Mouse (Mus musculus) heart, postnatal 0 days (tissue): Measurements from ENCODE around the gene Glis3. TPM values are rescaled to one million over a fixed set of nuclear protein-coding genes. Genes with fewer than 3 reads are reported as not detected.

Source experiments
- ATAC-seq: fragments of 200-750 bp; cut with Nextera tagmentation; 2 replicates; pipeline ENCODE4 v1.8.0; 2017; ENCODE audit warnings: low read depth, moderate number of reproducible peaks, moderate library complexity; ENCODE audit not compliant: insufficient read depth
- DNase-seq: peaks from one replicate; pipeline ENCODE4 v3.0.0-alpha.2; 2016; ENCODE audit warnings: low spot score
- H3K27ac ChIP-seq: fragments of 300-500 bp; sonication (generic); 2 replicates; pipeline ENCODE4 v1.5.1; 2014; ENCODE audit warnings: low read depth, mild to moderate bottlenecking
- H3K27me3 ChIP-seq: fragments of 300-500 bp; sonication (generic); 2 replicates; pipeline ENCODE4 v1.6.1; 2014; ENCODE audit warnings: low read length, mixed read lengths; ENCODE audit not compliant: control insufficient read depth, insufficient read depth
- H3K36me3 ChIP-seq: fragments of 300-500 bp; sonication (generic); replicated peaks from 2 replicates; pipeline ENCODE4 v1.6.1; 2014; ENCODE audit warnings: low read length, mixed read lengths; ENCODE audit not compliant: control insufficient read depth, insufficient read depth
- H3K4me1 ChIP-seq: fragments of 300-500 bp; sonication (generic); 2 replicates; pipeline ENCODE4 v1.6.1; 2014; ENCODE audit warnings: antibody characterized with exemption; ENCODE audit not compliant: control insufficient read depth, insufficient read depth
- H3K4me2 ChIP-seq: fragments of 300-500 bp; sonication (generic); 2 replicates; pipeline ENCODE4 v1.6.1; 2014; ENCODE audit warnings: low read depth, mild to moderate bottlenecking, low read length, moderate library complexity
- H3K4me3 ChIP-seq: fragments of 300-500 bp; sonication (generic); 2 replicates; pipeline ENCODE4 v1.5.1; 2014; ENCODE audit warnings: low read depth, low read length
- H3K9ac ChIP-seq: fragments of 300-500 bp; sonication (generic); replicated peaks from 2 replicates; pipeline ENCODE4 v1.6.1; 2014; ENCODE audit warnings: low read depth, low read length, mixed read lengths
- H3K9me3 ChIP-seq: fragments of 300-500 bp; sonication (generic); replicated peaks from 2 replicates; pipeline ENCODE4 v1.6.1; 2016; ENCODE audit warnings: low read length; ENCODE audit not compliant: control insufficient read depth
- CTCF ChIP-seq: IDR thresholded peaks from 2 replicates; pipeline ENCODE4 v1.5.1; 2016; ENCODE audit warnings: antibody characterized with exemption, control low read depth, low read depth
- EP300 ChIP-seq: IDR thresholded peaks from 2 replicates; pipeline ENCODE4 v1.6.1; 2016; ENCODE audit warnings: antibody characterized with exemption, low read depth
- WGBS: fragments of 180-500 bp; shearing (Covaris S2); extraction: QIAGEN DNeasy Blood & Tissue Kit; methylation state at CpG from one replicate; pipeline ENCODE4 v1.1.7; 2014; 5-methylcytosine and 5-hydroxymethylcytosine counted together
- polyA plus RNA-seq: library from polyadenylated mRNA; unstranded; fragments of >200 nt; fragmentation: Nextera tagmentation; extraction: Ambion mirVana; gene quantifications from 2 replicates; pipeline ENCODE4 v1.2.1, GENCODE M21; 2015
- total RNA-seq: library from RNA; depleted of rRNA; stranded (reverse); fragments of >200 nt; gene quantifications from 2 replicates; pipeline ENCODE4 v1.2.3, GENCODE M21; 2014; ENCODE audit warnings: low replicate concordance

Gene Glis3
- total and polyA plus RNA-seq, 2 experiments from 2014 or later: 0.34 to 10.0 TPM

GRCm38 (mm10) chr19:28529006-28529405 lies 150.9 kb downstream of the Glis3 start:
- ATAC-seq: no peak
- H3K9ac ChIP-seq: no peak overlapping the region
- H3K4me1 ChIP-seq: no peaks in the 10 kb centered on the region
- no peak for TF ChIP-seq EP300
- TF ChIP-seq CTCF: no peak
- no peaks in the 10 kb centered on the region for H3K36me3 ChIP-seq
- 84% methylated on average over 13 of the region's 13 CpGs for WGBS
- H3K27me3 ChIP-seq: no peaks in the 10 kb centered on the region
- no peak overlapping the region for H3K4me2 ChIP-seq
- DNase-seq: no peak
- no peak overlapping the region for H3K27ac ChIP-seq
- no peaks in the 10 kb centered on the region for H3K9me3 ChIP-seq
- no peak overlapping the region for H3K4me3 ChIP-seq

GRCm38 (mm10) chr19:28527446-28527845 lies 152.4 kb downstream of the Glis3 start:
- ATAC-seq: no peak
- Histone ChIP-seq H3K4me1 (no peaks in the 10 kb centered on the region), H3K4me2 (no peak overlapping the region), H3K36me3 (no peaks in the 10 kb centered on the region), H3K27ac (no peak overlapping the region), H3K9me3 (no peaks in the 10 kb centered on the region), H3K9ac (no peak overlapping the region), H3K4me3 (no peak overlapping the region), H3K27me3 (no peaks in the 10 kb centered on the region)
- no peak for DNase-seq
- WGBS: 94% methylated on average over 5 of the region's 5 CpGs
- no peak for TF ChIP-seq CTCF
- no peak for TF ChIP-seq EP300

- H3K27me3 ChIP-seq: no peaks in the 10 kb centered on the region
- no peak for TF ChIP-seq CTCF
- TF ChIP-seq EP300: no peak
- ATAC-seq (no peak), DNase-seq (no peak)
- H3K4me2 ChIP-seq: no peak overlapping the region
- H3K4me1 ChIP-seq: no peaks in the 10 kb centered on the region
- no peaks in the 10 kb centered on the region for H3K36me3 ChIP-seq
- WGBS: 89% methylated on average over 3 of the region's 3 CpGs
- no peak overlapping the region for H3K4me3 ChIP-seq
- H3K9me3 ChIP-seq: no peaks in the 10 kb centered on the region
- H3K9ac ChIP-seq: no peak overlapping the region
- no peak overlapping the region for H3K27ac ChIP-seq
These were observed 154.5 kb downstream of the Glis3 start for GRCm38 (mm10) chr19:28525331-28525730.

- DNase-seq: no peak
- Histone ChIP-seq H3K27me3 (no peaks in the 10 kb centered on the region), H3K27ac (no peak overlapping the region), H3K9me3 (no peaks in the 10 kb centered on the region), H3K4me2 (no peak overlapping the region), H3K36me3 (no peaks in the 10 kb centered on the region), H3K4me3 (no peak overlapping the region), H3K9ac (no peak overlapping the region), H3K4me1 (no peaks in the 10 kb centered on the region)
- 71% methylated on average over 3 of the region's 3 CpGs for WGBS
- ATAC-seq: no peak
- TF ChIP-seq CTCF: no peak
- no peak for TF ChIP-seq EP300
These were observed 157.6 kb downstream of the Glis3 start for GRCm38 (mm10) chr19:28522289-28522688.

- H3K27ac ChIP-seq: no peak overlapping the region
- ATAC-seq: no peak
- H3K4me2 ChIP-seq: no peak overlapping the region
- no peak overlapping the region for H3K4me3 ChIP-seq
- H3K27me3 ChIP-seq: no peaks in the 10 kb centered on the region
- WGBS: 80% methylated on average over 6 of the region's 6 CpGs
- H3K9me3 ChIP-seq: no peaks in the 10 kb centered on the region
- no peaks in the 10 kb centered on the region for H3K4me1 ChIP-seq
- TF ChIP-seq CTCF (no peak), EP300 (no peak)
- DNase-seq: no peak
- no peak overlapping the region for H3K9ac ChIP-seq
- H3K36me3 ChIP-seq: no peaks in the 10 kb centered on the region
These were observed 159.1 kb downstream of the Glis3 start for GRCm38 (mm10) chr19:28520761-28521181.

GRCm38 (mm10) chr19:28520128-28520745 lies 159.6 kb downstream of the Glis3 start:
- H3K27me3 ChIP-seq: no peaks in the 10 kb centered on the region
- H3K27ac ChIP-seq: no peak overlapping the region
- no peak overlapping the region for H3K4me3 ChIP-seq
- no peak overlapping the region for H3K9ac ChIP-seq
- WGBS: 89% methylated on average over 8 of the region's 8 CpGs
- H3K4me2 ChIP-seq: no peak overlapping the region
- no peaks in the 10 kb centered on the region for H3K4me1 ChIP-seq
- DNase-seq (no peak), ATAC-seq (no peak)
- no peak for TF ChIP-seq EP300
- no peak for TF ChIP-seq CTCF
- H3K9me3 ChIP-seq: no peaks in the 10 kb centered on the region
- no peaks in the 10 kb centered on the region for H3K36me3 ChIP-seq
